Mouse (Mus musculus) kidney, adult 9 months (tissue): ENCODE measurements around the gene BC107364.
A peak's percentile ranks its signal among the peaks of the same experiment; 100 is the strongest.
"Not testable (repeated sequence)": the region's sequence is repeated elsewhere in the genome, so short reads cannot be mapped to it uniquely, and the experiment has no call there.

ENCODE experiments used
- DNase-seq: peaks from one replicate; pipeline ENCODE4 v3.0.0; 2022

BC107364 gene

DNA sequence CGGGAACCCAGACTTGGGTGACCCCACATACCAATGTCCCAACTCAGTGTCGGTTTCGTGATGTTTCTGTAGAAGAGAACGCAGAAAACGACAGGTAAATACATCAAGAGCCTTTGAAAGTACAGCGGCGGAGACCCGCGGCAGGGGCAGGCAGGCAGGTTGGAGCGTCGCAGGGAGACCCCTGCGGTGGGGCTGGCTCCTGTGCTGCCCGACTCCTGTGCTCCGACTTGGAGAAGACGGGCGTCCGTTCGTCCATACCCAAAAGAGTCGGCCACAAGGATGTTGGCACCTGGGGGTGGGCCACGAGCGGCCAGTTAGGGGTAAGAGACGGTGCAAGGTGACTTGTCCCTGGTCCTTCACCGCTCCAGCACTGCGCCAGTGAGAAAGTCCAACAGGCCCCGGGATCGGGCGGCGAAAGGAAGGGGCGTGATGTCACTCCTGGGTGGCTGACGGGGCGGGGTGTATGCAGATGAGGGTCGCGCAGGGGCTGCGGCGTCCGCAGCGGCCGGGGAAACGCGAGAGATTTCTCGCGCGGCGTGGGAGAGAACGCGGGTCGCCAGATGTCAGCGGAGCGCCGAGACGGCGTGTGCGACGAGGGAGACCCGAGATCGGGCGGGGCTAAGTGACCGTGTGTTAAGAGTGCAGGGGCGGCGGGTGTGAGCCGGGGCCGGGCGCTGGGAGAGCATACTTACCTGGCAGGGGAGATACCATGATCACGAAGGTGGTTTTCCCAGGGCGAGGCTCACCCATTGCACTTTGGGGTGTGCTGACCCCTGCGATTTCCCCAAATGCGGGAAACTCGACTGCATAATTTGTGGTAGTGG, 2.1 kb downstream of the BC107364 start:
- DNase-seq, result not testable (repeated sequence)

GRCm38 (mm10) chr3:96445436-96445835, 6.7 kb downstream of the BC107364 start:
- no peak for DNase-seq

DNA sequence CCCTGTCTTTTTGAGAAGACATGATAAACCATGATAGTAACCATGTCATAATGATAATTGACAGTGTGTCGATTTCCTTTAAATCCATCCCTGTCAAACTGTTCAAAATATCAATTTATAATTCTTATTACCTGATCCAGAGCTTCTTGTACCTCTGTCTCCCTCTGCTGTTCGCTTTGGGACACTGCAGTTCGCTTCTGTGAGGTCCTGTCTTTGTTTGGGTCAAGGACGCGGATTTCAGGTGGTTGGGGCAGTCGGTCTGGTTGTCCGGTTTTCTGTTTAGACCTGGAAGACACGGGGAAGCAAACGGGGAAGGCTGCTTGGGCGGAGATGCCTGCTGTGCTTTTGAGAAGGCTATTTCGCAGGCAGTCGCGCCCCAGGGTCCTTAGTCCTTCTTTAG, 11.5 kb downstream of the BC107364 start:
- peak; percentile 82 for DNase-seq

- no peak for DNase-seq
These were observed 16.5 kb downstream of the BC107364 start for GRCm38 (mm10) chr3:96435557-96436091.

DNA sequence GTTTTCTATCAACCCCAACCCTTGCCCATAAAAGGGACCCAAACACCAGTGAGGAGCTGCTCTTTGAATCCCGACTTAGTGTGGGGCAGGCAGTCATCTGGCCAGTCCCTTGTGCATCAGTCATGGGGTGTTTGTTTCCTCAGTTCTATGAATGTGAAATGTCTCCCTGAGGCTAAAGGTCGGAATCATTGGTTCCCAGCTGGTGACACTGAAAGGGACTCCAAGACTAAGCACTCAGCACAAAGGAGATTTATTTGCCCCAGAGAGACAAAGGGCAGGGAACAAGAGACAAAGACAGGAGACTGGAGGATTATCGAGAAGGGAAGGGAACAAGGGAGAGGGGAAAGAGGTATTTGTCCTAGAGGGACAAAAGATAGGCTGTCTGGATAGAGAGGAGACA, 19.9 kb downstream of the BC107364 start:
- DNase-seq, result no peak

- DNase-seq, result no peak
These were observed 22.3 kb downstream of the BC107364 start for GRCm38 (mm10) chr3:96429819-96430132.

GRCm38 (mm10) chr3:96428941-96429818, 22.9 kb downstream of the BC107364 start:
- no peak for DNase-seq

GRCm38 (mm10) chr3:96427761-96428462, 24.2 kb downstream of the BC107364 start:
- DNase-seq, result peak; percentile 29

GRCm38 (mm10) chr3:96427311-96427710, 24.8 kb downstream of the BC107364 start:
- DNase-seq, result no peak

GRCm38 (mm10) chr3:96426268-96426667, 25.8 kb downstream of the BC107364 start:
- DNase-seq, result no peak

GRCm38 (mm10) chr3:96424447-96424846, 27.7 kb downstream of the BC107364 start:
- DNase-seq, result not testable (repeated sequence)

- no peak for DNase-seq
These were observed 28.2 kb downstream of the BC107364 start for GRCm38 (mm10) chr3:96423889-96424288.

DNA sequence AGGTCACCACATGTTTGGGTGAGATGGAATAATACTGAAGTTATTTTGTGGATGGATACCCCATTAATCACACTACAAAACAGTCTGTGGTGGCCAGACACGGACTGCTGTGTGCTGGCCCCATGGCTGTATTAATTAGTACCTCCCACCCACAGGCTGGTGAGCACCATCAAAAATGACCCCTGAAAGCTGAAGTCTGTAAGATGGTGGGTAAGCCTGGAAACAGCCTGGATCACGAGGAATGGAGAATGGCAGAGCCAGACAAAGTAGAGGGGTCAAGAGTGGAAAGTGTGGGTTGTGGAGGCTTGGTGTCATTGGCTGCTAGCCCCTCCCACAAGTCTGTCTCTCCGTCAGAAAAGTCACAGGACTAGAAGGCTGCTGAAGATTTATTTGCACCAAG, 31.3 kb downstream of the BC107364 start:
- no peak for DNase-seq

DNA sequence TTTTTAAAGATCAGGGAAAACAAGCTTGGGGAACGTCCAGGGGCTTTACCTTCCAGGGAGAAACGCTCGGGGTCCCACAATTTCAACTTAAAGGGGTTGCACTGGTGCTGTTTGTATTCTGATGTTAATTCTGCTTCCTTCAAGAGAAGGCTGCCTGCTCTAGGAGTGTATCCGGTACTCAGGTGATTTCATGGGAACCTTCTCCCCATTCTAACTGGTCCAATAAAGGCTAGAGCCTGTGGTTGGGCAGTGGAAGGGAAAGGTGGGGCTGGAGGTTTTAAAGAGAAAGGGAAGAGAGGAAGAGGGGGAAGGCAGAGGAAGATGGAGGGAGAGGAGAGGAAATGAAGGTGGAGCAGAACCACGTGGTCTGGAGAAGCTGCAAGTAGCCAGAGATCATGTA, 33.2 kb downstream of the BC107364 start:
- not testable (repeated sequence) for DNase-seq

DNA sequence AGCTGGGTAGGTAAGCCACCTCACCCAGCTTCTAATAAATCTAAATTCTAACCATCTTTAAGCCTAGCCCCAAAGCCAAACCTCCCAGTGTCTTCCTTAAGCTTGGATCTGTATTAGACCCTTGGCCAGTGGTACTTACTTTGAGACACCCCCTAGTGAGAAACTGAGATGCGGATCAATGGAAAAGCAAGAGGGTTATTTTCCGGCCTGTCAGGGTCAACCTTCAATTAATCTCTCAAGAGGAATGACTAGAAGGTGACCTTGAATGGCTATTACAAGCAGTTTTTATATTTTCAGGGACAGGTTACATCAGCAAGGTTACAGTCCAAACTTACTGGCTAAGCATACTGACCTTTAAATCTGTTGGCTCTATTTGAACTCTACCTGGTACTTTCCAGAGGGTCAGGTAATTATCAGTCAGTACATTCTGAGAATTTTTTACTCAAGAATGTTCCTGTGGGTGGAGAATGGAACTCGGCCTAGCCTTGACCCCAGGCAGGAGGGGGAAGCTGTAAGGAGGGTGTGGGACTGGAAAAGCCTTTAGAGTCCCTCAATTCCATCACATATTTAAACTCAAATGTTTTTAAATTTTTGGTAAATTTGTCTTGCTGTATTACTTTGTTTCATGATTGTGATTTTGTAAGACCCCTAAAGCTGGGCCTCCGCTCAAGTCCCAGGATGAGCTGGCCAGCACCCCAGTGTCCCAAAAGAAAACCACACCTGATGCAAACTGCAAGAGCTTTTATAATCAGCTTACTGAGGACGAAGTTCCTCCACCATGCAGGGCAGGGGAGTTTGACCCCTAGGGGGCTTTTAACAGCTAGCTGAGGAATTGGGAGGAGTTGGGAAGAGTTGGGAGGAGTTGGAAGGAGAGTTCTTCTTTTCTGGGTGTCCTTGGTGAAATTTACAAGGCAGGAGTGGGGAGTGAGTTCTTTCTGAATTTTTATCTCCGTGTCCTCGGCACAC, 34.0 kb downstream of the BC107364 start:
- peak; percentile 45 for DNase-seq

- DNase-seq, result no peak
These were observed 35.5 kb downstream of the BC107364 start for GRCm38 (mm10) chr3:96416595-96416994.

GRCm38 (mm10) chr3:96416056-96416455, 36.0 kb downstream of the BC107364 start:
- DNase-seq, result no peak

DNA sequence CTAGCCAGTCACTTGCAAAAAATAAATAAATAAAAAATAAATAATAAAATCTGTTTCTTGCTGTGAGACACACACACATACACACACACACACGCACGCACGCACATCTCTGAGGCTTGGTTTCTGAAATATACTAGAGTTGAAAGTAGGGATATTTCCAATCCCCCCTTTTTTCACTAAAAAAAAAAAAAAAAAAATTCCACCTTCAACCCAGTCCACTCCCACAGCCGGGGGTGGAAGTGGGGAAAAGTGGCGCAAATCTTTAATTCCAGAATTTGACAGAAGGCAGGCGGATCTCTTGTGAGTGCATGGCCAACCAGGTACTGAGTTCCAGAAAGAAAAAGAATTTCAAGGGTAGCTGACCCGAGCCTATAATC, 37.2 kb downstream of the BC107364 start:
- DNase-seq, result no peak

DNA sequence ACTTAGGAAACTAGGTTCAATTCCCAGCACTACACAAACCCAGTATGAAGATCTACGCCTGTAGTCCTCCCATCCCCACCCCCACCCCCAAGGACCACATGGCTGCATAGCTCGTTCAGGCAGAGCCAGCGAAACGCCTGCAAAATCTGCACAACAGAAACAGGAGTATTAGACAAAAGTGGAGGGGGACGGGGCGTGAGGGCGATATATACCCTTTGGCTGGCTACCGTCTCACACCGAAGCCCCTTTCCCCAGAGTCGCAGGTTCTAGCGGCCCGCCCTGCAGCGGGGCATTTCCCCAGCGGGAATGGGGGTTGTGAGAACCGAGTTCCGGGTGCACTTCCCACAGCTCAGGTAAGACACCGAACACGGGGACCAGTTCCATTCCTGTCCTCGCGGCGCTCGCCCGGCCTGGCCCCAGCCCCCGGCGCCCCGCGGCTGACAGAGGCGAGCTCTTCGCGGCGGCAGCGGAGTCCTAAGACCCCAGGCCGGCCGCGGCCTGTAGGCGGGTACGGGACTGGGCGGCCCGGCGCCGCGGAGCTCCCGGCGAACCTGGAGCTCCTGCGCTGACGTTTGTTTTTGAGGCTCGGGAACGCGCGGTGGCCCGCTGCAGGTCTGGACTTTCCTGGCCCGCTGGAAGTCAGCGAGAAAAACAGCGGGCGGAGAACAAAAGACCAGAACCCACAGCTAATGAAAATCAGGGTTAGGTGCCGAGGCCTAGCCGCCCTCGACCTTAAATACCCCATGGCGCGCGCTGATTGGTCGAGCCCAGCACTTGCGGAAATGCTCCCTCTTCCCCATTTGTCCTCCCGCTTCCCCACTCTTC, 37.8 kb downstream of the BC107364 start:
- peak; percentile 43 for DNase-seq

DNA sequence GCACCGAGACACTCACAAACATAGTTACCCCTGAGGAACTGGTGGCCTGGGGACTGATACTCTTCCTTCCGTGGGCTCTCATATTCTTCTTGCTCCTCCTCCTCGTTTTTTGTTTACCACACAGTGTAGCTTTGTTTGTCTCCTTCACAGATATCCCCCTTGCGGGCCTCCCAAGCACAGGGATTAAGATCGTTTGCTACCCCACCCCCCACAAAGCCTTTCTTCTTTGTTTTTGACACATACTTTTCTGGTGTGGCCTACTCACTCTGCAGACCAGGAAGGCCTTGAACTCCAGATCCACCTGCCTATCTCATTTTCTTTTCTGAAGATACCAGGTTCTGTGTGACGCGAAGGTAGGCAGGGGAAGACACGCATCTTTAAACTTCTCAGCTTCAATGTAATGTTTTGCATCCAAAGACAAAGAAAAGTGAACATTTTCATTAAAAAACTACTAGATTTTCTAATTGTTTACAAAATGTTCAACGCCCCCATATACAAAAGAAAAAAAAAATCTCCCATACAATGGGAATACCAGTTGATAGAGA, 38.5 kb downstream of the BC107364 start:
- no peak for DNase-seq

DNA sequence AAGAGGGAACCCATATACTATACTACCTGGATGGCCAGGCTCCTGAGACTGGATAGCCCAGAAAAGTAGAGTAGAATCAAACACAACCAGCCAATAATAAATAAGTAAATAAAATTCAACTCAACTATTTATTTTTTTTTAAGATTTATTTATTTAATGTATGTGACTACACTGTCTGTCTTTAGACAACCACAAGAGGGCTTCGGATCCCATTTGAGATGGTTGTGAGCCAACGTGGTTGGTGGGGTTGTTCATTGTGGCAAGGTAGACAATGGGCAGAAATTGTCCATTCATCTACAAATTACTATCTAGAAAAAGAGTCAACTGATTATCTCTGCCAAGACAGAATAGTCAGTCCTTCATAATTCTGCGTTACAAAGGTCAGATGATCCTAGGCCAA, 40.3 kb downstream of the BC107364 start:
- no peak for DNase-seq
